Mouse (Mus musculus): Measurements from ENCODE around the gene 2510039O18Rik. TPM values are rescaled to one million over a fixed set of nuclear protein-coding genes. Genes with fewer than 3 reads are reported as not detected.

2510039O18Rik gene
- total and polyA plus RNA-seq, 3 experiments: 48.3 to 59.9 TPM; not detected in 1

DNA sequence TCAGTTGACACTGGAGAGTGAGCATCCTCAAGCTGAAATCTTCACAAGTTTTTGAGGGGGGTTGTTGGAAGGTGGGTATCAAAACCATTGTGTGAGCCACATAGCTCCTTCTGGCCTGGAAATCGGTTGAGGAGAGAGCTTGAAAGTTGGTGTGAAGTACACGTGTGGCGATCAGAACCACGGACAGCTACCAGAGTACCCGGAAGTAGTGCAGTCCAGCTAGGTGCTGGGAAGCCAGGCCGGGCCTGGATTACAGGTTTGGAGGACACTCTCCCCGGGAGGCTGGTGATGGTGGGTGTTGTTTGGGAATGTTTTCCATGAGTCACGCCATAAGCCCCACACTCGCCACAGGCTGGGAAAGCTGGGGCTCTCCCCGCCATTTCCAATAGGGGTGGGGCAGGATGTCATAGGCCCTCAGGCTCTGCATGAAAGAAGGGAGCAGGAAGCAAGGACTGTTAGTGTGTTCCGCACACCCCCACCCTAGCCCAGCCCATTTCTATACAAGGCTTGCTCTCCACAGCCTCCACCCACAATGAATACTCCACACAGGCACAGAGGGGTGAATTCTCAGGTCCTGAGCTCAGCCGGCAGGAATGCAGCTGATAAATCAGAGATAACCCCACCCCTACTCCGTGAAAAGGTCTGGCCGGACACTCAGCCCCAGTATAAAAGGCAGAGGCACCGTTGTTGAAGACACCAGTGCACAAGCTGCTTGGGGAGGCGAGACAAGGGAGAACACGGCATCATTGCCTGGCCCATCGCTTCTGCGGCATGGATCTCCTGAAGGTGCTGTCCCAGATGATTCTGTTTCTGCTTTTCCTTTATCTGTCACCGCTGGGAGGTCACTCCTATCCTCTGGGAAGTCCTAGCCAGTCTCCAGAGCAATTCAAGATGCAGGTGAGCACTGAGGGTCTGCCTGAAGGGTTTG is 44.8 kb downstream of the 2510039O18Rik start, which contains the start of gene Nppb:
Nppb (plus strand) TSS at position 584 of the 928 bp plus-strand sequence.
- Histone ChIP-seq H3K4me1 (ENCODE audit: control insufficient read depth in 1 of 2, insufficient read depth in 2 of 2, low read length in 2 of 2) (no peaks in the 10 kb centered on the region), H3K4me3 (ENCODE audit: control insufficient read depth in 1 of 2, insufficient read depth in 1 of 2, low read depth in 2 of 2, low read length in 2 of 2) (no peak within 1 kb of the TSS), H3K27me3 (ENCODE audit: control insufficient read depth in 1 of 2, insufficient read depth in 2 of 2, low read length in 2 of 2) (peaks cover 0 to 2% of the 10 kb centered on the region in 2 experiments; a peak in 1 of 4 replicates), H3K9ac (ENCODE audit: control insufficient read depth, low read depth, low read length, poor library complexity, severe bottlenecking) (no peak within 1 kb of the TSS), H3K36me3 (ENCODE audit: control insufficient read depth in 1 of 2, insufficient read depth in 2 of 2, low read length in 2 of 2) (no peaks in the 10 kb centered on the region), H3K27ac (ENCODE audit: control insufficient read depth, low read depth, low read length) (no peak within 1 kb of the TSS), H3K9me3 (replicated peaks; ENCODE audit: insufficient read depth, low read length) (no peaks in the 10 kb centered on the region), H3K79me2 (ENCODE audit: control insufficient read depth, insufficient read depth, low read length, poor library complexity) (no peaks in the 10 kb centered on the region)
- DNase-seq (ENCODE audit: low read depth, low spot score): peak; percentile 76
- TF ChIP-seq MYB (IDR thresholded peaks at IDR 0.05; ENCODE audit: low read depth, low read length) (no peak), USF2 (IDR thresholded peaks at IDR 0.05; ENCODE audit: borderline replicate concordance in 1 of 2, insufficient read depth in 1 of 2, low read depth in 1 of 2, low read length in 2 of 2) (no peak), MAZ (IDR thresholded peaks at IDR 0.05; ENCODE audit: low read depth, low read length) (no peak), CHD1 (IDR thresholded peaks at IDR 0.05; ENCODE audit: low read depth, low read length) (no peak), MYC (IDR thresholded peaks at IDR 0.05; ENCODE audit: low read depth, low read length) (no peak), GABPA (IDR thresholded peaks at IDR 0.05; ENCODE audit: low read depth, low read length) (no peak), TAL1 (IDR thresholded peaks at IDR 0.05; ENCODE audit: low read length) (no peak), ELF1 (IDR thresholded peaks at IDR 0.05; ENCODE audit: low read depth, low read length) (peak; percentile 93), GATA1 (IDR thresholded peaks at IDR 0.05; ENCODE audit: low read depth, low read length) (no peak), ETS1 (IDR thresholded peaks at IDR 0.05; ENCODE audit: low read depth, low read length) (no peak), ZNF384 (IDR thresholded peaks at IDR 0.05; ENCODE audit: low read depth, low read length) (no peak), POLR2A (IDR thresholded peaks at IDR 0.05; ENCODE audit: control insufficient read depth in 1 of 2, insufficient read depth in 1 of 2, low read depth in 1 of 2, low read length in 2 of 2, poor library complexity in 1 of 2) (no peak), BHLHE40 (IDR thresholded peaks at IDR 0.05; ENCODE audit: borderline replicate concordance, low read depth, low read length) (no peak), POLR2AphosphoS5 (IDR thresholded peaks at IDR 0.05; ENCODE audit: borderline replicate concordance, low read depth, low read length) (no peak), RCOR1 (IDR thresholded peaks at IDR 0.05; ENCODE audit: low read depth, low read length) (no peak), JUND (IDR thresholded peaks at IDR 0.05; ENCODE audit: low read depth, low read length) (no peak), TCF12 (IDR thresholded peaks at IDR 0.05; ENCODE audit: low read depth, low read length) (no peak), MAX (IDR thresholded peaks at IDR 0.05; ENCODE audit: low read length) (0 out of 2 replicates have a peak, but pooled peaks have one; percentile 23), USF1 (IDR thresholded peaks at IDR 0.05; ENCODE audit: low read depth, low read length) (no peak), SIN3A (IDR thresholded peaks at IDR 0.05; ENCODE audit: low read length) (peak; percentile 89), MAFK (IDR thresholded peaks at IDR 0.05; ENCODE audit: borderline replicate concordance, low read depth, low read length) (no peak), CTCF (IDR thresholded peaks at IDR 0.05 in 2 of 3, conservative IDR thresholded peaks at IDR 0.05 in 1 of 3; ENCODE audit: control insufficient read depth in 1 of 3, insufficient read depth in 1 of 3, low read depth in 2 of 3, low read length in 3 of 3, poor library complexity in 1 of 3, severe bottlenecking in 1 of 3) (no peak), TBP (IDR thresholded peaks at IDR 0.05; ENCODE audit: low read depth, low read length) (no peak), ZMIZ1 (IDR thresholded peaks at IDR 0.05; ENCODE audit: low read depth, low read length) (no peak), MXI1 (IDR thresholded peaks at IDR 0.05; ENCODE audit: low read depth, low read length) (peak; percentile 95), SMC3 (IDR thresholded peaks at IDR 0.05; ENCODE audit: low read depth, low read length) (no peak), RAD21 (IDR thresholded peaks at IDR 0.05; ENCODE audit: low read depth, low read length) (no peak), E2F4 (IDR thresholded peaks at IDR 0.05; ENCODE audit: borderline replicate concordance, low read depth, low read length) (no peak)
